Mouse (Mus musculus): ENCODE measurements at regions not wholly inside any gene's neighbourhood (a gene's known extent, or its start where the extent isn't known, plus 50 kb on each side); places are given as distances from the start of the nearest gene placed in this dataset.

- TF ChIP-seq CTCF (IDR thresholded peaks at IDR 0.05; ENCODE audit: extremely low read depth, insufficient read length, insufficient replicate concordance, low read depth, low read length) (no peak), POLR2A (IDR thresholded peaks at IDR 0.05; ENCODE audit: low read depth, low read length) (no peak)
- no peaks in the 10 kb centered on the region for H3K36me3 ChIP-seq (ENCODE audit: control insufficient read depth, insufficient read depth, low read length)
- no peak overlapping the region for H3K4me3 ChIP-seq (ENCODE audit: low read depth, low read length)
- no peak overlapping the region for H3K27ac ChIP-seq (ENCODE audit: insufficient read depth, low read depth, low read length)
- H3K27me3 ChIP-seq (ENCODE audit: control insufficient read depth, insufficient read depth, low read length): no peaks in the 10 kb centered on the region
- 70% methylated on average over 8 of the region's 8 CpGs for WGBS
- H3K4me1 ChIP-seq (ENCODE audit: control insufficient read depth, insufficient read depth, insufficient read length, low read length): peaks cover 3% of the 10 kb centered on the region; the same call in 1 of the 2 replicates
Observed at GRCm38 (mm10) chr12:77532547-77532946, 294.6 kb downstream of the Fut8 start.

- peaks cover 3% of the 10 kb centered on the region; the same call in 1 of the 2 replicates for H3K4me1 ChIP-seq (ENCODE audit: control insufficient read depth, insufficient read depth, insufficient read length, low read length)
- H3K27ac ChIP-seq (ENCODE audit: insufficient read depth, low read depth, low read length): no peak overlapping the region
- H3K27me3 ChIP-seq (ENCODE audit: control insufficient read depth, insufficient read depth, low read length): no peaks in the 10 kb centered on the region
- TF ChIP-seq POLR2A (IDR thresholded peaks at IDR 0.05; ENCODE audit: low read depth, low read length) (no peak), CTCF (IDR thresholded peaks at IDR 0.05; ENCODE audit: extremely low read depth, insufficient read length, insufficient replicate concordance, low read depth, low read length) (no peak)
- no peak overlapping the region for H3K4me3 ChIP-seq (ENCODE audit: low read depth, low read length)
- H3K36me3 ChIP-seq (ENCODE audit: control insufficient read depth, insufficient read depth, low read length): no peaks in the 10 kb centered on the region
- 80% methylated on average over 2 of the region's 2 CpGs for WGBS
Observed at GRCm38 (mm10) chr12:77533606-77534005, 295.7 kb downstream of the Fut8 start.

GRCm38 (mm10) chr12:77534079-77534478 lies 296.2 kb downstream of the Fut8 start:
- WGBS: 72% methylated on average over 3 of the region's 3 CpGs

GRCm38 (mm10) chr12:77535147-77535546 lies 297.2 kb downstream of the Fut8 start:
- no peak overlapping the region for H3K27ac ChIP-seq (ENCODE audit: insufficient read depth, low read depth, low read length)
- peaks cover 3% of the 10 kb centered on the region; the same call in 1 of the 2 replicates for H3K4me1 ChIP-seq (ENCODE audit: control insufficient read depth, insufficient read depth, insufficient read length, low read length)
- 70% methylated on average over 3 of the region's 3 CpGs for WGBS
- H3K27me3 ChIP-seq (ENCODE audit: control insufficient read depth, insufficient read depth, low read length): no peaks in the 10 kb centered on the region
- no peak overlapping the region for H3K4me3 ChIP-seq (ENCODE audit: low read depth, low read length)
- no peaks in the 10 kb centered on the region for H3K36me3 ChIP-seq (ENCODE audit: control insufficient read depth, insufficient read depth, low read length)
- TF ChIP-seq POLR2A (IDR thresholded peaks at IDR 0.05; ENCODE audit: low read depth, low read length) (no peak), CTCF (IDR thresholded peaks at IDR 0.05; ENCODE audit: extremely low read depth, insufficient read length, insufficient replicate concordance, low read depth, low read length) (no peak)

More at GRCm38 (mm10) chr12:77534079-77534478, 296.2 kb downstream of the Fut8 start:
- H3K4me3 ChIP-seq (ENCODE audit: low read depth, low read length): no peak overlapping the region
- peaks cover 3% of the 10 kb centered on the region; the same call in 1 of the 2 replicates for H3K4me1 ChIP-seq (ENCODE audit: control insufficient read depth, insufficient read depth, insufficient read length, low read length)
- H3K27ac ChIP-seq (ENCODE audit: insufficient read depth, low read depth, low read length): no peak overlapping the region
- TF ChIP-seq CTCF (IDR thresholded peaks at IDR 0.05; ENCODE audit: extremely low read depth, insufficient read length, insufficient replicate concordance, low read depth, low read length): no peak
- no peak for TF ChIP-seq POLR2A (IDR thresholded peaks at IDR 0.05; ENCODE audit: low read depth, low read length)
- H3K36me3 ChIP-seq (ENCODE audit: control insufficient read depth, insufficient read depth, low read length): no peaks in the 10 kb centered on the region
- no peaks in the 10 kb centered on the region for H3K27me3 ChIP-seq (ENCODE audit: control insufficient read depth, insufficient read depth, low read length)

- Histone ChIP-seq H3K27me3 (ENCODE audit: control insufficient read depth, insufficient read depth, low read length) (no peaks in the 10 kb centered on the region), H3K27ac (ENCODE audit: insufficient read depth, low read depth, low read length) (no peak overlapping the region), H3K36me3 (ENCODE audit: control insufficient read depth, insufficient read depth, low read length) (no peaks in the 10 kb centered on the region), H3K4me1 (ENCODE audit: control insufficient read depth, insufficient read depth, insufficient read length, low read length) (no peaks in the 10 kb centered on the region), H3K4me3 (ENCODE audit: low read depth, low read length) (no peak overlapping the region)
- WGBS: 84% methylated on average over 8 of the region's 8 CpGs
- TF ChIP-seq CTCF (IDR thresholded peaks at IDR 0.05; ENCODE audit: extremely low read depth, insufficient read length, insufficient replicate concordance, low read depth, low read length) (no peak), POLR2A (IDR thresholded peaks at IDR 0.05; ENCODE audit: low read depth, low read length) (no peak)
Observed at GRCm38 (mm10) chr12:77537139-77537848, 299.4 kb downstream of the Fut8 start.

- Histone ChIP-seq H3K4me3 (ENCODE audit: low read depth, low read length) (no peak overlapping the region), H3K36me3 (ENCODE audit: control insufficient read depth, insufficient read depth, low read length) (no peaks in the 10 kb centered on the region), H3K27me3 (ENCODE audit: control insufficient read depth, insufficient read depth, low read length) (no peaks in the 10 kb centered on the region), H3K27ac (ENCODE audit: insufficient read depth, low read depth, low read length) (no peak overlapping the region), H3K4me1 (ENCODE audit: control insufficient read depth, insufficient read depth, insufficient read length, low read length) (no peaks in the 10 kb centered on the region)
- WGBS: 82% methylated on average over 10 of the region's 10 CpGs
- no peak for TF ChIP-seq POLR2A (IDR thresholded peaks at IDR 0.05; ENCODE audit: low read depth, low read length)
- TF ChIP-seq CTCF (IDR thresholded peaks at IDR 0.05; ENCODE audit: extremely low read depth, insufficient read length, insufficient replicate concordance, low read depth, low read length): no peak
Observed at GRCm38 (mm10) chr12:77539661-77540431, 301.9 kb downstream of the Fut8 start.

Measured in small intestine, adult 2 months (tissue).